Mouse (Mus musculus): ENCODE results near the gene 9930104L06Rik. TPM values are rescaled to one million over a fixed set of nuclear protein-coding genes. Genes with fewer than 3 reads are reported as not detected.

9930104L06Rik gene
- total RNA-seq, 1 experiment from 2014 or later = 25.4 TPM

DNA sequence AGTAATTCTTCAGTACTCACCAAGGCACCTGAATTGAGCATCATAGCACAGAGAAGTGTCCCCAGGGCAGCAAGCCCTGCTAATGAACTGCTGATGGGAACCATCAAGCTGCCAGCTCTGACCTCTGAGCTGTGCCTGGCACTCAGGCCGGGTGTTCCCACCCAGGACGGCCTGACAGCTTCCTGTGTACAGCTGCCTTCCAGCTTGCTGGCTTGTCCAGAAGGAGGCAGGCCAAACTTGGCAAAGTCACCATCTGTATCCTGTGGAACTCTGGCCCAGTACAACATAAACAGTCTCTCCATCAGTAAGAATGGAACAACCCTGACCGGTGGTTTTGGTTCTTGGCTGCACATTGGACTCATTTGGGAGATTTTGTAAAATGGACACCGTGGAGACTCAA, 16.7 kb downstream of the 9930104L06Rik start:
- ATAC-seq (ENCODE audit: extremely low read depth, insufficient number of reproducible peaks, low FRiP score, poor library complexity, severe bottlenecking) = no peak

GRCm38 (mm10) chr4:124957284-124957683, 20.4 kb downstream of the 9930104L06Rik start:
- ATAC-seq (ENCODE audit: extremely low read depth, insufficient number of reproducible peaks, low FRiP score, poor library complexity, severe bottlenecking) = no peak

DNA sequence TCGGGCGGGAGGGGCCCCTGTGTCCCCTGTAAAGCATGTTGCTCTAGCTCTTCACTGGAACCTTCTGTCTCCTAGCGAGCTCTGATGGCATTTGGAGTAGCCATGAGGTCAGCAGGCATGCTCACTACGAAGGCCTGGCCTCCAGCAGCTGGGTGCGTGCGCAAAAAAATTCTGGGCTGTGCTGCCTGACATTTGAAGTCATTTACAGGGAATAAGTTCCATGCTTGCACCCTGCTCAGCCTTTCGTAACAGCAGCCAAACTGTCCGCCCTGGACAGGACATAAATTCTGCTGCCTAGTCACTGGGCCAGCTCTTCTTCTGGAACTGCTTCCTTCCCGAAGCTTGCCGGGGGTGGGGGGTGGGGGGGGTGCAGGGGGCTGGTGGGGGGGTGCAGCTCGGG, 22.2 kb downstream of the 9930104L06Rik start:
- no peak for ATAC-seq (ENCODE audit: extremely low read depth, insufficient number of reproducible peaks, low FRiP score, poor library complexity, severe bottlenecking)

DNA sequence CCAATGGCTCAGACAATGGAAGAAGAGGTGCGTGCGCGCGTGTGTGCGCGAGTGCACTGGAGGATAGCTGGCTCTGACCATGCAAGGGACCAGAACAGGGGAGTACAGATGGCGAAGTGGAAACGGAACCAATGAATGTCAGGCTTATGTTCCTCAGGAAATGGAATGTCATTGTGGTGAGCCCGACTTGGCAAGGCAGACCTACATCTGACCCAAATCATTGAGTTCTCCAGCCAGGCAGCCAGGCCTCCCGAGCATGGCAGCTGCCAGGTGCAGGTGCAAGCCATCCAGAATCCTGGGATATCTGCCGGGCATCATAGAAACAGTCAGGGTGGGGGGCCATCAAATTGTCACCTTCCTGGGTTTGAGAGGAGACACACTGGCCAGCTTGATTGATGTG, 24.1 kb downstream of the 9930104L06Rik start:
- no peak for ATAC-seq (ENCODE audit: extremely low read depth, insufficient number of reproducible peaks, low FRiP score, poor library complexity, severe bottlenecking)

DNA sequence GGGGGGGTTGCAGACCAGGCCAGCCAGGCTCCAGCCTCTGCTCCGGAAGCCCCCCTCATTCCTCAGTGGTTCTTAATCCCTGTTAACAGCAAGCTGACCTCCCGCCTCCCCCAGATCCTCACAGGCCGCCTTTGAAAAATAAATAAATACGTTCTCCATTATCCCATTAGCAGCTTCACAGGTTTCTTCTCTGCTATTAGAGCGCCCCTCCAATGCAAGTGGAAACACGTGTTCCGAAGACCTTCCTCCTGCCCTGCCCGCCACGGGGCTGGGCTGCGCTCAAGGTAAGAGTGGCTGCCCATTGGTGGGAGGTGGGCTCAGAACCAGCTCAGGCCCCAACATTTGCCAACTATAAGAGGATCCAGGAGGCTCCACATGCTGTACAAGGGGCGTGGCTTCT, 25.7 kb downstream of the 9930104L06Rik start:
- ATAC-seq (ENCODE audit: extremely low read depth, insufficient number of reproducible peaks, low FRiP score, poor library complexity, severe bottlenecking) = no peak

- ATAC-seq (ENCODE audit: extremely low read depth, insufficient number of reproducible peaks, low FRiP score, poor library complexity, severe bottlenecking) = no peak
Measured at GRCm38 (mm10) chr4:124964912-124965599, 28.2 kb downstream of the 9930104L06Rik start.

- no peak for ATAC-seq (ENCODE audit: extremely low read depth, insufficient number of reproducible peaks, low FRiP score, poor library complexity, severe bottlenecking)
Measured at GRCm38 (mm10) chr4:124968711-124969110, 31.9 kb downstream of the 9930104L06Rik start.

GRCm38 (mm10) chr4:124969219-124969848, 32.5 kb downstream of the 9930104L06Rik start:
- no peak for ATAC-seq (ENCODE audit: extremely low read depth, insufficient number of reproducible peaks, low FRiP score, poor library complexity, severe bottlenecking)

DNA sequence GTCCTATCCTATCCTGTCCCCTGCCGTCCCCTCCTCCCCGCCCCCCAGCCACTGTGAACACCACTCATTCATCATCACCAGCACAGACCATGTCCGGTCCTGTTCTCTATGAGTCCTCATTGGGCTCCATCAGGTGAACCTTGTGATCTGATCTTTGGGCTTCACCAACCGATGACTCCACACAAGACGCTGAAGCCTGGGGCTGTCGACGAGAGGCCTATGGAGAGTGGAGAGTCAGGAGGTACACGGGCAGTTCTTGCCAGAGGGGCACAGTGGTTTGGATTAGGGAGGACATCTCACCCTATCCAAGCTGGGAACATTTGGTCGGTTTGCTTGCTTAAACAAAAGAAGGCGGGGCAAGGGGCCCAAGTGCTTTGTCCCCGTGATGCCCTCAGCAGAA, 33.3 kb downstream of the 9930104L06Rik start:
- ATAC-seq (ENCODE audit: extremely low read depth, insufficient number of reproducible peaks, low FRiP score, poor library complexity, severe bottlenecking) = no peak

- ATAC-seq (ENCODE audit: extremely low read depth, insufficient number of reproducible peaks, low FRiP score, poor library complexity, severe bottlenecking) = no peak
Measured at GRCm38 (mm10) chr4:124970677-124971076, 33.8 kb downstream of the 9930104L06Rik start.

DNA sequence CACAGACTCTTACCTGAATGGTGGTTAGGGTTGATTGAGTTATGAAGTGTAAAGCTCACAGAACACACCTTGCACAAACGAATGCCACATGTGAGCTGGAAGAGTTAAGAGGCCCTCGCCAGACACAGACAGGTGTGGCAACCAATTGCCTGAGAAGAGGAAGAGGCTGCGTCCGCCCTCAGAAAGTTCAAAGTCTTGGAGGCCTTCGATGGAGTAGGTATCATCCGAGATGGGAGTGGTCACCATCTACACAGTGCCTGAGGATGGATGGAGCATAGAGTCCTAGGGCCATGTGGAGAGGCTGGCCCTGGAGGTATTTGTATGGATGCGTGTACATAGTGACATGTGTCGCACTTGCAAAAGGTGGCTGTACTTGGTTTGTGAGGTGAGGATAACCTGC, 34.2 kb downstream of the 9930104L06Rik start:
- no peak for ATAC-seq (ENCODE audit: extremely low read depth, insufficient number of reproducible peaks, low FRiP score, poor library complexity, severe bottlenecking)

GRCm38 (mm10) chr4:124972316-124972715, 35.5 kb downstream of the 9930104L06Rik start:
- no peak for ATAC-seq (ENCODE audit: extremely low read depth, insufficient number of reproducible peaks, low FRiP score, poor library complexity, severe bottlenecking)

GRCm38 (mm10) chr4:124973296-124973695, 36.4 kb downstream of the 9930104L06Rik start:
- no peak for ATAC-seq (ENCODE audit: extremely low read depth, insufficient number of reproducible peaks, low FRiP score, poor library complexity, severe bottlenecking)

- no peak for ATAC-seq (ENCODE audit: extremely low read depth, insufficient number of reproducible peaks, low FRiP score, poor library complexity, severe bottlenecking)
Measured at GRCm38 (mm10) chr4:124978201-124978600, 41.4 kb downstream of the 9930104L06Rik start.

- ATAC-seq (ENCODE audit: extremely low read depth, insufficient number of reproducible peaks, low FRiP score, poor library complexity, severe bottlenecking) = no peak
Measured at GRCm38 (mm10) chr4:124983893-124984526, 47.2 kb downstream of the 9930104L06Rik start.

- ATAC-seq (ENCODE audit: extremely low read depth, insufficient number of reproducible peaks, low FRiP score, poor library complexity, severe bottlenecking) = no peak
Measured at GRCm38 (mm10) chr4:124984871-124985670, 48.2 kb downstream of the 9930104L06Rik start.

GRCm38 (mm10) chr4:124985671-124986602, 49.1 kb downstream of the 9930104L06Rik start, which contains the start of gene Rspo1:
Gene Rspo1, plus strand, starts transcription at chr4:124986430.
- ATAC-seq (ENCODE audit: extremely low read depth, insufficient number of reproducible peaks, low FRiP score, poor library complexity, severe bottlenecking) = no peak
